Mouse (Mus musculus) forebrain, postnatal 0 days (tissue): ENCODE measurements around the gene Oas1h. TPM values are rescaled to one million over a fixed set of nuclear protein-coding genes. Genes with fewer than 3 reads are reported as not detected.
"Not testable (repeated sequence)": the region's sequence is repeated elsewhere in the genome, so short reads cannot be mapped to it uniquely, and the experiment has no call there.

Experiments used
- ATAC-seq: fragments of 200-750 bp; cut with Nextera tagmentation; 2 replicates; pipeline ENCODE4 v1.8.0; 2017; ENCODE audit warnings: mild to moderate bottlenecking, moderate library complexity
- DNase-seq: peaks from one replicate; pipeline ENCODE4 v3.0.0-alpha.2; 2015
- H3K27ac ChIP-seq: fragments of 300-500 bp; sonication (generic); 2 replicates; pipeline ENCODE4 v1.5.1; 2014; ENCODE audit warnings: low read depth, mild to moderate bottlenecking, antibody characterized with exemption, low read length, moderate library complexity, mixed read lengths
- H3K27me3 ChIP-seq: fragments of 300-500 bp; sonication (generic); 2 replicates; pipeline ENCODE4 v1.6.1; 2014; ENCODE audit warnings: mild to moderate bottlenecking, low read length, mixed read lengths; ENCODE audit not compliant: insufficient read depth
- H3K36me3 ChIP-seq: fragments of 300-500 bp; sonication (generic); 2 replicates; pipeline ENCODE4 v1.6.1; 2014; ENCODE audit warnings: mild to moderate bottlenecking, moderate library complexity; ENCODE audit not compliant: insufficient read depth
- H3K4me1 ChIP-seq: fragments of 300-500 bp; sonication (generic); 2 replicates; pipeline ENCODE4 v1.6.1; 2014; ENCODE audit warnings: antibody characterized with exemption; ENCODE audit not compliant: insufficient read depth
- H3K4me2 ChIP-seq: fragments of 300-500 bp; sonication (generic); 2 replicates; pipeline ENCODE4 v1.6.1; 2014; ENCODE audit warnings: low read depth, mild to moderate bottlenecking, moderate library complexity
- H3K4me3 ChIP-seq: fragments of 300-500 bp; sonication (generic); 2 replicates; pipeline ENCODE4 v1.5.1; 2014; ENCODE audit warnings: low read depth, low read length, mixed read lengths
- H3K9ac ChIP-seq: fragments of 300-500 bp; sonication (generic); 2 replicates; pipeline ENCODE4 v1.6.1; 2014; ENCODE audit warnings: mild to moderate bottlenecking
- H3K9me3 ChIP-seq: fragments of 300-500 bp; sonication (generic); 2 replicates; pipeline ENCODE4 v1.6.1; 2016; ENCODE audit warnings: low read length
- CTCF ChIP-seq: sonication (generic); IDR thresholded peaks from 2 replicates; pipeline ENCODE4 v1.5.1; 2016; ENCODE audit warnings: antibody characterized with exemption, control low read depth, low read depth
- WGBS: fragments of 180-500 bp; shearing (Covaris S2); extraction: QIAGEN DNeasy Blood & Tissue Kit; methylation state at CpG from one replicate; pipeline ENCODE4 v1.1.7; 2014; 5-methylcytosine and 5-hydroxymethylcytosine counted together
- polyA plus RNA-seq: library from polyadenylated mRNA; unstranded; fragments of >200 nt; fragmentation: Nextera tagmentation; extraction: Ambion mirVana; gene quantifications from 2 replicates; pipeline ENCODE4 v1.2.1, GENCODE M21; 2015
- total RNA-seq: library from RNA; depleted of rRNA; stranded (reverse); fragments of >200 nt; gene quantifications from 2 replicates; pipeline ENCODE4 v1.2.3, GENCODE M21; 2014

Oas1h gene
- total and polyA plus RNA-seq, 2 experiments from 2014 or later: not detected

DNA sequence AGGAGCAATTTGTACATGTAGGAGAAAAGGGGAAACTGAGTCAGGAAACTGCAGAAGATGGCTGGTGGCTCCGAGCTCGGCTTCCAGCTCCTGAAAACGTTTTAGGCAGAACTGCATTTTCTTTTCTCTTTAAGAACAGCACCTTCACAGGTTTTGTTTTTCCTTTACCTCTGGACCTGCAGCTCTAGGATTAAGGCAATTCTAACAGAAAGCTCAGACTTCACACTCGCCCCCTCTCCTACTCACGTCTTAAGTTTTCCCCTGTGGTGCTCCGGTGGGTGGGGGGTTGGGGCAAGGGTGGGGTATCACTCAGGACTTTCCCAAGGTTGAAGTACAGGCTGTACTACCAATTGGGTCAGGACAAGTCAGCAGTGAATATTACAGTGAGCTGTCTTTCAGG, 26.6 kb downstream of the Oas1h start:
- no peaks in the 10 kb centered on the region for H3K27me3 ChIP-seq
- DNase-seq (no peak), ATAC-seq (no peak)
- 66% methylated on average over 6 of the region's 6 CpGs for WGBS
- H3K36me3 ChIP-seq: no peaks in the 10 kb centered on the region
- no peak overlapping the region for H3K9ac ChIP-seq
- H3K4me1 ChIP-seq: no peaks in the 10 kb centered on the region
- no peak overlapping the region for H3K4me2 ChIP-seq
- no peak overlapping the region for H3K4me3 ChIP-seq
- no peak for TF ChIP-seq CTCF
- H3K27ac ChIP-seq: no peak overlapping the region
- H3K9me3 ChIP-seq: no peaks in the 10 kb centered on the region

DNA sequence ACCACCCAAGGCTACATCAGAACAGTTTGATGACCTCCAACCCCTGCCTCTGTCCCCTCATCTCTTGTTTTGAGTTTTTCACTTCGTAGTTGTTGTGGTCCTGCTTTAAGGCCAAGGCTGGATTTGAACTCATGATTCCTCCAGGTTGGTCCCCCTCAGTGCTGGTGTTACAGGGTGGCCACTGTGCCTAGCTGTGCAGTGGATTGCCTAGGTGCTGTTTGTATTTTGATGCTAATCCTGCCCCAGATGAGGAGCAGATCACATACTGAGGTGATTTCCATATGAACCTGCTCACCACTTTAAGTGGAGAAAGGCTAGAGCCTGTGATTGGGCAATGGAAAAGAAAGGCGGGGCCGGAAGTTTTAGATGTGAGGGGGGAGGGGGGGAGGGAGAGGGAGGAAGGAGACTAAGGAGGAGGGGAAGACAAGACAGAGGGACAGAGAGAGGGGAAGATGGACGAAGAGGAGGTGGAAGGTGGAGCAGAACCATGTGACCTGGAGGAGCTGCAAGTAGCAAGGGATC, 27.1 kb downstream of the Oas1h start:
- WGBS: 46% methylated on average over 4 of the region's 4 CpGs
- H3K4me1 ChIP-seq, H3K27me3 ChIP-seq, H3K4me2 ChIP-seq, DNase-seq, ATAC-seq, H3K27ac ChIP-seq, H3K4me3 ChIP-seq, H3K36me3 ChIP-seq, H3K9me3 ChIP-seq, H3K9ac ChIP-seq: not testable (repeated sequence)

DNA sequence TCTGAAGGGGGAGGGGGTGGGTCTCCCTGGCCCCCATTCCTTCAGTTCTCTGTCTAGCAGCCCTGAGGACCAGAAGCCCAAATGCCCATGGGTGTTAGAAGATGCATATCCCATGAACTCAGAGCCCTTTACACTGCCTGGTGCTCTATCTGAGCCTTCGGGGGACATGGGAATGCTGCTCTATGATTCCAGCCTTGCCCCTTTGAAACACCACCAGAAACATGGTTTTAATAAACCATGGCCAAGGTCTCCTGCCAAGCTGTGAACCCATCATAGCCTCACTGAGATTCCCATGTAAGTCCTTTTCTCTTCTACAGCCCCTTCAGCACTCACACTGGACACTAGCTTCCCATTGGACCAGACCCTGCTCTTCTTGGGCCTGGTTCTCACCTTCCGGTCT, 28.8 kb downstream of the Oas1h start:
- 83% methylated on average over 2 of the region's 2 CpGs for WGBS
- no peak overlapping the region for H3K9ac ChIP-seq
- no peak overlapping the region for H3K4me2 ChIP-seq
- H3K4me1 ChIP-seq: no peaks in the 10 kb centered on the region
- no peak overlapping the region for H3K4me3 ChIP-seq
- H3K27ac ChIP-seq: no peak overlapping the region
- ATAC-seq (no peak), DNase-seq (no peak)
- no peaks in the 10 kb centered on the region for H3K9me3 ChIP-seq
- no peak for TF ChIP-seq CTCF
- no peaks in the 10 kb centered on the region for H3K36me3 ChIP-seq
- H3K27me3 ChIP-seq: no peaks in the 10 kb centered on the region

DNA sequence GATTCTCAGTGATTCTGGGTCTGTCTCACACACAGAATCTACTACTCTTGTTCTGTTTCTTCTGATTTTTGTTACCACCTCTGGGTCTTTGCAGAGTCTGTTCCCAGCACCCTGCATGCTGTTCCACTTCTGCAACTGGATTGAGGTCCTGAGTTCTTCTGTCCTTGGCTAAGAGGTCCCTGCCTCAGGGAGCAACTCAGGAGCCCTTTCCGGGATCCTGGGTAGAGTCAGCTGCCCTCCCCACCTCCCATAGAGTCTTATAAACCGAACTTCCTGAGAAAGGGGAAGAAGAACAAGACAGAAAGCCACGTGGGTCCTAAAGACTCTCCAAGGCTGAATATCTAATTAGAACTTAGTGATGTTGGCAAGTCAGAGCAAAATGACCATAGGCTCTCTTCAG, 29.8 kb downstream of the Oas1h start:
- H3K36me3 ChIP-seq: no peaks in the 10 kb centered on the region
- H3K9me3 ChIP-seq: no peaks in the 10 kb centered on the region
- H3K27ac ChIP-seq: no peak overlapping the region
- WGBS: 51% methylated on average over 3 of the region's 3 CpGs
- no peak overlapping the region for H3K4me2 ChIP-seq
- ATAC-seq (no peak), DNase-seq (no peak)
- no peak overlapping the region for H3K4me3 ChIP-seq
- no peak overlapping the region for H3K9ac ChIP-seq
- no peaks in the 10 kb centered on the region for H3K4me1 ChIP-seq
- TF ChIP-seq CTCF: no peak
- no peaks in the 10 kb centered on the region for H3K27me3 ChIP-seq

DNA sequence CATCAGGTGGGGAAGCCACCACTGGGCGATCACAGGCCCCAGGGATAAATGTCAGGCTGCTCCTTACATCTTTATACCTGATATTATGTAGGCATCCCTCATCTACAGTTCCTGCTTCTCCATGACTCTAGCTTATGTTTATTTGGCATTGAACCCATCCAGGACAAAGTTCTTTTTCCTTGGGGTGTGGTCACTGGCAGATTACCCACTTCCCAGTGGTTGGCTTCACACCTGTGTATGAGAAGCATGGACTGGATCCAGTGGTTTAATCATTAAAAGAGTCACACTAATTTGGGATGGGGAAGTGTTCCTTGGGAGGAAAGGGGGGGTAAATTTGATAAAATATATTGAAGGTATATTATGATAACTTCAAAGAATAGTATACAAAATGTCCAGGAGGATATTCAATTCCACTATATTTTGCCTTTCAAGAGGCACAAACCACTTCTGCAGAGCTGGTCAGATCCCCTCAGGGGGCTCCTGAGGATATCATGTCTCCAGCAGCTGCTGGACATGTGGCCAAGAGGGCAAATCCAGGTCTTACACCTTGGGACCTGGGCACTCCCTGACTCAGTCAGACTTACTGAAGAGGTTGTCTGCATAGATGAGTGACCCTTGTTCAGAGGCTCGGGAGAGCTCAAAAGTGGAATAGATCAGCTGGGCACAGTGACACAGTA, 30.5 kb downstream of the Oas1h start:
- not testable (repeated sequence) for H3K4me2 ChIP-seq, H3K4me3 ChIP-seq, H3K27me3 ChIP-seq, ATAC-seq, H3K9me3 ChIP-seq, H3K36me3 ChIP-seq, H3K4me1 ChIP-seq, DNase-seq, H3K9ac ChIP-seq, H3K27ac ChIP-seq
- 82% methylated on average over 2 of the region's 2 CpGs for WGBS

DNA sequence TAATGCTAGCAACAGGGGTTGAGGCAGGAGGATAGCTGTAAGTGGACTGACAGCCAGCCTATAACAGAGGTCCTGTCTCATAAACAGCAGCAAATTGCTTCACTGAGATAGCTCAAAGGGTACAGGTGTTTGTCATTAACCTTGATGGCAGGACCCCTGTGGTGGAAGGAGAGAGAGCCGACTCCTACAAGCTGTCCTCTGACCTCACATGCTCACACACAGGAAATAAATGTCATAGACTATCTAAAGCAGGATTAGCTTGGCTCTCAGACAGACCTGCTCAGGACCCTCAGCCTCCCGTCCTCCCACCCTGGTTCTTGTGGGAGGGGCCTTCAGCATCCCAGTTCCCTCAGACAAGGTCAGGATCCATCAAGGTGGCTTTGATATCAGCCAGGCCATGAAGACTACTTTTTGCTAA, 31.0 kb downstream of the Oas1h start:
- DNase-seq (no peak), ATAC-seq (no peak)
- H3K9me3 ChIP-seq: no peaks in the 10 kb centered on the region
- no peak overlapping the region for H3K4me2 ChIP-seq
- H3K27me3 ChIP-seq: no peaks in the 10 kb centered on the region
- no peak overlapping the region for H3K27ac ChIP-seq
- no peak overlapping the region for H3K4me3 ChIP-seq
- no peaks in the 10 kb centered on the region for H3K36me3 ChIP-seq
- H3K4me1 ChIP-seq: no peaks in the 10 kb centered on the region
- H3K9ac ChIP-seq: no peak overlapping the region
- 67% methylated on average over 2 of the region's 2 CpGs for WGBS
- no peak for TF ChIP-seq CTCF

DNA sequence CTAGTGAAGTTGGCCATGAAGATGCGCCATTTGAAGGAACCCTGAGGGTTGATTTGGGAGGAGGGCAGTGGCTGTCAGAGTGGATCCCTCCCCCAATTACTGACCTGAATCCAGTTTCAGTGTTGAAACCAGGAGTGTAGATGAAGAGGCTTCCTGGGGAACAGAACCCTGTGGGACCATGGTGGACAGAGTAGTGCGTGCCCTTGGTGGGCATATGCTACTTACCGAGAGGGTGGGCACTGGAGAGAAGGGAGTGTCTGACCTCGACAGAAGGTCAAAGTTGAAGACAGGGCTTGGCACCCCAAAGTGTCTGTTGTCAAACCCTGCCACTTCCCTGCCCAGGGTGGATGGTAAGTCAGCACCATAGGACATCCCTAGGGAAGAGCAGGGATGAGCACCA, 32.6 kb downstream of the Oas1h start:
- not testable (repeated sequence) for H3K27ac ChIP-seq, H3K9ac ChIP-seq, ATAC-seq, H3K4me1 ChIP-seq, H3K9me3 ChIP-seq, H3K36me3 ChIP-seq, H3K4me3 ChIP-seq, H3K27me3 ChIP-seq, H3K4me2 ChIP-seq, DNase-seq
- WGBS: 95% methylated on average over 4 of the region's 4 CpGs

DNA sequence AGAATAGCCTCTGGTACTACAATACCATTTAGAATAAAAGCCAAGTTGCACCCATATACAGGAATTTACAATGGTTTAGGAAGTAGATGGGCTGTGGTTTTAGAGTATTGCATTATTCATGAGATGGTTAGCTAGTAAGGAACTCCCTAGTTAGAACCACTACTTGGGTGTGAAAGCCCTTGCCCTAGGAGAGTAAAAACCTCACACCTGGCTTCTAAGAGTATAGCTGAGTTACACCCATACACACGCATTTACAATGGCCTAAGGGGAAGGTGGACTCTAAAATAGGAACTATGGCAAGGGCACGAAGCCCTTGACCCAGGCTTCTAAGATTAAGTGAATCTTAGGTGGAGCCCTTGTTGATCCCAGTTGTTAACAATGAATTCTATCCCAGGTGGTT, 33.5 kb downstream of the Oas1h start:
- 87% methylated on average over 2 of the region's 2 CpGs for WGBS
- not testable (repeated sequence) for H3K4me2 ChIP-seq, H3K9ac ChIP-seq

More for the DNA sequence above, 33.5 kb downstream of the Oas1h start:
- H3K36me3 ChIP-seq, ATAC-seq, H3K27ac ChIP-seq, H3K4me3 ChIP-seq, H3K4me1 ChIP-seq, H3K27me3 ChIP-seq, DNase-seq, H3K9me3 ChIP-seq: not testable (repeated sequence)
